Mouse (Mus musculus): ENCODE results near the gene Tas1r1. TPM values are rescaled to one million over a fixed set of nuclear protein-coding genes. Genes with fewer than 3 reads are reported as not detected.
A peak's percentile ranks its signal among the peaks of the same experiment; 100 is the strongest.

Tas1r1 gene
- polyA plus RNA-seq, 1 experiment from 2014 or later = 1.5 TPM

- WGBS = 69% methylated on average over 6 of the region's 6 CpGs
- Histone ChIP-seq H3K4me1 (ENCODE audit: control insufficient read depth, insufficient read depth, low read length) (peaks cover 3% of the 10 kb centered on the region; the same call in 1 of the 2 replicates), H3K9ac (ENCODE audit: low read depth, low read length) (no peak overlapping the region), H3K9me3 (ENCODE audit: control insufficient read depth, low read length) (no peaks in the 10 kb centered on the region), H3K27me3 (replicated peaks; ENCODE audit: control insufficient read depth, insufficient read depth, low read length) (no peaks in the 10 kb centered on the region), H3K27ac (replicated peaks; ENCODE audit: low read depth, low read length) (no peak overlapping the region), H3K4me3 (ENCODE audit: low read depth, low read length) (no peak overlapping the region), H3K4me2 (ENCODE audit: low read depth, low read length) (no peak overlapping the region), H3K36me3 (ENCODE audit: control insufficient read depth, insufficient read depth, low read length) (no peaks in the 10 kb centered on the region)
- ATAC-seq (ENCODE audit: low read depth) (no peak), DNase-seq (ENCODE audit: low spot score) (no peak)
These were observed 29.9 kb upstream of the Tas1r1 start for GRCm38 (mm10) chr4:152068166-152068724.

GRCm38 (mm10) chr4:152067280-152067679 lies 28.9 kb upstream of the Tas1r1 start:
- no peak overlapping the region for H3K4me3 ChIP-seq (ENCODE audit: low read depth, low read length)
- H3K27me3 ChIP-seq (replicated peaks; ENCODE audit: control insufficient read depth, insufficient read depth, low read length) = no peaks in the 10 kb centered on the region
- H3K27ac ChIP-seq (replicated peaks; ENCODE audit: low read depth, low read length) = no peak overlapping the region
- no peaks in the 10 kb centered on the region for H3K36me3 ChIP-seq (ENCODE audit: control insufficient read depth, insufficient read depth, low read length)
- no peak for DNase-seq (ENCODE audit: low spot score)
- no peaks in the 10 kb centered on the region for H3K4me1 ChIP-seq (ENCODE audit: control insufficient read depth, insufficient read depth, low read length)
- no peak overlapping the region for H3K4me2 ChIP-seq (ENCODE audit: low read depth, low read length)
- no peak for ATAC-seq (ENCODE audit: low read depth)
- no peak overlapping the region for H3K9ac ChIP-seq (ENCODE audit: low read depth, low read length)
- H3K9me3 ChIP-seq (ENCODE audit: control insufficient read depth, low read length) = no peaks in the 10 kb centered on the region

GRCm38 (mm10) chr4:152062390-152063110 lies 24.2 kb upstream of the Tas1r1 start:
- ATAC-seq (ENCODE audit: low read depth) (no peak), DNase-seq (ENCODE audit: low spot score) (no peak)
- WGBS = 74% methylated on average over 9 of the region's 9 CpGs
- Histone ChIP-seq H3K27ac (replicated peaks; ENCODE audit: low read depth, low read length) (no peak overlapping the region), H3K4me1 (ENCODE audit: control insufficient read depth, insufficient read depth, low read length) (no peaks in the 10 kb centered on the region), H3K9me3 (ENCODE audit: control insufficient read depth, low read length) (no peaks in the 10 kb centered on the region), H3K27me3 (replicated peaks; ENCODE audit: control insufficient read depth, insufficient read depth, low read length) (no peaks in the 10 kb centered on the region), H3K4me3 (ENCODE audit: low read depth, low read length) (no peak overlapping the region), H3K36me3 (ENCODE audit: control insufficient read depth, insufficient read depth, low read length) (peaks cover 41% of the 10 kb centered on the region), H3K9ac (ENCODE audit: low read depth, low read length) (no peak overlapping the region), H3K4me2 (ENCODE audit: low read depth, low read length) (no peak overlapping the region)

DNA sequence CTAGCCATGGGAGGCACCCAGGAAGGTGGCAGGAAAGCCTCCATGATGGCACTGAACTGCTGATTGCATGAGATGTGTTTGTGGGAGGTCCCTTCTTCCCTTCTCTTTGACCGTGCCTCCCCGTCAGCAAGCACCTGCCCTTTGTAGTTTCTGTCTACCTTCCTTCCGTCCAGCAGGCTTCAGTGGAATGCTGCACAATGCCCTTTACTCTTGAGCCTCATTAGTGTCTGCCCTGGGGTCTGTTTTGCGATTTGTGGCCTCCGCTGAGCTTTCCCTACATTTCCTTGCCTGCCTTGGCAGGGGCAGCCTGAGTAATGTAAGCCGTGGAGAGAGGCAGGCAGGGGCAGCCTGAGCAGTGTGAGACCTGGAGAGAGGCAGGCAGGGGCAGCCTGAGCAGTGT lies 6.2 kb upstream of the Tas1r1 start:
- H3K36me3 ChIP-seq (ENCODE audit: control insufficient read depth, insufficient read depth, low read length) = peaks cover 84% of the 10 kb centered on the region
- no peak overlapping the region for H3K4me3 ChIP-seq (ENCODE audit: low read depth, low read length)
- 76% methylated on average over 6 of the region's 6 CpGs for WGBS
- no peak overlapping the region for H3K4me2 ChIP-seq (ENCODE audit: low read depth, low read length)
- ATAC-seq (ENCODE audit: low read depth) (no peak), DNase-seq (ENCODE audit: low spot score) (no peak)
- H3K4me1 ChIP-seq (ENCODE audit: control insufficient read depth, insufficient read depth, low read length) = peaks cover 8% of the 10 kb centered on the region
- no peak overlapping the region for H3K27ac ChIP-seq (replicated peaks; ENCODE audit: low read depth, low read length)
- H3K9me3 ChIP-seq (ENCODE audit: control insufficient read depth, low read length) = no peaks in the 10 kb centered on the region
- no peak overlapping the region for H3K9ac ChIP-seq (ENCODE audit: low read depth, low read length)
- no peaks in the 10 kb centered on the region for H3K27me3 ChIP-seq (replicated peaks; ENCODE audit: control insufficient read depth, insufficient read depth, low read length)

DNA sequence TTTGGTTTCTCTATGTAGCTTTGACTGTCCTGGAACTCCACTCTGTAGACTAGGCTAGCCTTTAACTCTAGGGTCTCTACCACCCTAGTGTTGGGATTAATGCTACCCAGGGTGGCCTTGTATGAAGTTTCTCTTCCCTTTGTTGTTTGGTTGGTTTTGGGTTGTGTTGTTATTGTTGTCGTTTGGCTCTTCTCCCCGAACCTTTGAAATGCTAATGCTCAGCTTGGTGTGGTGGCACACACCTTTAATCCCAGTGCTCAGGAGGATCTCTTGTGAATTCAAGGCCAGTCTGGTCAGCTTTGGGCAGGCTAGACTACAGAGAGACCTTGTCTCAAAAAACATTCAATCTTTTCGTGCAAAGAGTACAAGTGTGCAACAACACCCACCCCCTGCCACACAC lies 4.8 kb upstream of the Tas1r1 start:
- Histone ChIP-seq H3K4me3 (ENCODE audit: low read depth, low read length) (no peak overlapping the region), H3K27ac (replicated peaks; ENCODE audit: low read depth, low read length) (no peak overlapping the region), H3K9ac (ENCODE audit: low read depth, low read length) (no peak overlapping the region), H3K36me3 (ENCODE audit: control insufficient read depth, insufficient read depth, low read length) (peaks cover 71% of the 10 kb centered on the region), H3K4me2 (ENCODE audit: low read depth, low read length) (no peak overlapping the region), H3K27me3 (replicated peaks; ENCODE audit: control insufficient read depth, insufficient read depth, low read length) (no peaks in the 10 kb centered on the region), H3K4me1 (ENCODE audit: control insufficient read depth, insufficient read depth, low read length) (peaks cover 8% of the 10 kb centered on the region), H3K9me3 (ENCODE audit: control insufficient read depth, low read length) (no peaks in the 10 kb centered on the region)
- no peak for ATAC-seq (ENCODE audit: low read depth)
- 85% methylated on average over 3 of the region's 3 CpGs for WGBS
- DNase-seq (ENCODE audit: low spot score) = no peak

DNA sequence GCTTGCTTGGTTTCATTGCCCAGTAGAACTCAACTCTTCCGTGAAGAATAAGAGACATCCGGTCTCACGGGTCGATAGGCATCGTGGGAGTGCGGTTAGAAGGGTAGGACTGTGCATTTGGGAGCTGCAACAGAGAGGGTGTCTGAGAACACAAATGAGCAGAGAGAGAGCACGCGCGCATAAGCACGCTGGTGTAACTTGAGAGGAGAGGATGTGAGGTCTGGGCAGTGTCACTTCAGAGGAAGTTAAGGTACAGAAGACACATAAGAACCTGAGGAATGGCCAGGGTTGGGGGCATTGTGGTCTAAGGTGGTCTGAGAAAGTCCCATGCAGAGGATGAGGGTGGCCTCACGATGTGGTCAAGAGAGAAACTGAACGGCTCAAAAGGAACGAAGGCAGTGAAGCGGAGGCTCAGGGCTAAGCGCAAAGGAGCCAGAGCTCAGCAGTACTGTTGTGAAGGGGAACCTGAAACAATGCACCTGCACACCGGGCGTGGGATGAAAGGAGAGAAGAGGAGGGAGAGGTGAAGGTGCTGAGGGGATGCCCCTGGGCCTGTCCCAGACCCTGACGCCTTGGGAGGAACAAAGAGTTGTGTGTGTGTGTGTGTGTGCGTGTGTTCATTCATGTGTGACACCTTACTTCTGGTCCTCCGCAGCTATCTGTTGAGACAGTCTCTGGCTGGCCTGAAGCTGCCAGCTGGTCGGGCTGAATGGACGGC lies 3.7 kb upstream of the Tas1r1 start:
- DNase-seq (ENCODE audit: low spot score) (no peak), ATAC-seq (ENCODE audit: low read depth) (no peak)
- Histone ChIP-seq H3K27me3 (replicated peaks; ENCODE audit: control insufficient read depth, insufficient read depth, low read length) (no peaks in the 10 kb centered on the region), H3K36me3 (ENCODE audit: control insufficient read depth, insufficient read depth, low read length) (peaks cover 60% of the 10 kb centered on the region), H3K9ac (ENCODE audit: low read depth, low read length) (no peak overlapping the region), H3K4me2 (ENCODE audit: low read depth, low read length) (no peak overlapping the region), H3K27ac (replicated peaks; ENCODE audit: low read depth, low read length) (no peak overlapping the region), H3K4me3 (ENCODE audit: low read depth, low read length) (no peak overlapping the region), H3K4me1 (ENCODE audit: control insufficient read depth, insufficient read depth, low read length) (peaks cover 8% of the 10 kb centered on the region), H3K9me3 (ENCODE audit: control insufficient read depth, low read length) (no peaks in the 10 kb centered on the region)
- 96% methylated on average over 21 of the region's 22 CpGs for WGBS

GRCm38 (mm10) chr4:152039831-152040310 lies 1.5 kb upstream of the Tas1r1 start:
- Histone ChIP-seq H3K27ac (replicated peaks; ENCODE audit: low read depth, low read length) (no peak overlapping the region), H3K4me2 (ENCODE audit: low read depth, low read length) (peak overlapping the region; percentile 96), H3K4me1 (ENCODE audit: control insufficient read depth, insufficient read depth, low read length) (peaks cover 8% of the 10 kb centered on the region), H3K9me3 (ENCODE audit: control insufficient read depth, low read length) (no peaks in the 10 kb centered on the region), H3K4me3 (ENCODE audit: low read depth, low read length) (peak overlapping the region; percentile 95), H3K9ac (ENCODE audit: low read depth, low read length) (peak overlapping the region; percentile 88), H3K27me3 (replicated peaks; ENCODE audit: control insufficient read depth, insufficient read depth, low read length) (no peaks in the 10 kb centered on the region), H3K36me3 (ENCODE audit: control insufficient read depth, insufficient read depth, low read length) (peaks cover 40% of the 10 kb centered on the region)
- DNase-seq (ENCODE audit: low spot score) (no peak), ATAC-seq (ENCODE audit: low read depth) (no peak)
- 6% methylated on average over 25 of the region's 25 CpGs for WGBS

GRCm38 (mm10) chr4:152038985-152039830 lies 840 bp upstream of the Tas1r1 start, which contains the start of gene Nol9:
Nol9 (plus strand) TSS chr4:152039321.
- Histone ChIP-seq H3K9ac (ENCODE audit: low read depth, low read length) (peak within 1 kb of the TSS; percentile 88), H3K27me3 (replicated peaks; ENCODE audit: control insufficient read depth, insufficient read depth, low read length) (no peaks in the 10 kb centered on the region), H3K27ac (replicated peaks; ENCODE audit: low read depth, low read length) (0 out of 2 replicates have a peak within 1 kb of the TSS, but pooled peaks have one; percentile 15), H3K4me2 (ENCODE audit: low read depth, low read length) (peak within 1 kb of the TSS; percentile 96), H3K4me3 (ENCODE audit: low read depth, low read length) (peak within 1 kb of the TSS; percentile 95), H3K36me3 (ENCODE audit: control insufficient read depth, insufficient read depth, low read length) (peaks cover 33% of the 10 kb centered on the region), H3K9me3 (ENCODE audit: control insufficient read depth, low read length) (no peaks in the 10 kb centered on the region), H3K4me1 (ENCODE audit: control insufficient read depth, insufficient read depth, low read length) (peaks cover 8% of the 10 kb centered on the region)
- ATAC-seq (ENCODE audit: low read depth) (peak; percentile 92), DNase-seq (ENCODE audit: low spot score) (peak; percentile 91)
- WGBS = 1% methylated on average over 37 of the region's 86 CpGs

Measured in embryonic facial prominence, embryonic 14.5 days (tissue).